Mouse (Mus musculus) stomach, postnatal 0 days (tissue): ENCODE measurements around the gene Ctdspl.

Source experiments
- CTCF ChIP-seq: IDR thresholded peaks from 2 replicates; pipeline ENCODE4 v1.5.1; 2016; ENCODE audit warnings: antibody characterized with exemption, low read depth, mild to moderate bottlenecking, moderate library complexity
- EP300 ChIP-seq: optimal IDR thresholded peaks from 2 replicates; pipeline ENCODE3; 2016; ENCODE audit warnings: antibody characterized with exemption

DNA sequence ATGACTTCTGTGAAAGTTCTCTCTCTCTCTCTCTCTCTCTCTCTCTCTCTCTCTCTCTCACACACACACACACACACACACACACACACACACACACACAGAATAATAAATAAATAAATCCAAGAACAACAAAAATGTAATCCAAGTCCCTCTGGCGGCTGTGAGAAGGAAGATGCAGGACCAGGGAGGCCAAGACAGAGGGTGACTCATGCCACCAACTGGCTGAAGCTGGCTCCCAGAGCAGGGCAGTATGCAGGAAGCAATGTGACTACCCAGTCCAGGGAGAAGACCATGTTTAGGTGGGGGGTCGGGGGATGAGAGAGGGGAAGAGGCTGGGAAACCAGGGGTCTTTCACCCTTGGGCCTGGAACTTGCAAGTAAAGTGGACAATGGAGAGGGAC is 124.9 kb downstream of the Ctdspl start:
- TF ChIP-seq CTCF (peak; percentile 67), EP300 (no peak)
